Mouse (Mus musculus) spleen, adult 2 months (tissue): ENCODE measurements around the gene Kcnip2.

Source experiments
- CTCF ChIP-seq: fragments of 200-500 bp; IDR thresholded peaks from 2 replicates; pipeline ENCODE4 v1.5.1; 2011; ENCODE audit warnings: mild to moderate bottlenecking, inconsistent platforms; ENCODE audit not compliant: insufficient read depth, insufficient read length, insufficient replicate concordance; ENCODE audit errors: extremely low read depth
- POLR2A ChIP-seq: fragments of 200-500 bp; IDR thresholded peaks from 2 replicates; pipeline ENCODE4 v1.6.1; 2011; ENCODE audit warnings: low read depth, low read length, inconsistent platforms

DNA sequence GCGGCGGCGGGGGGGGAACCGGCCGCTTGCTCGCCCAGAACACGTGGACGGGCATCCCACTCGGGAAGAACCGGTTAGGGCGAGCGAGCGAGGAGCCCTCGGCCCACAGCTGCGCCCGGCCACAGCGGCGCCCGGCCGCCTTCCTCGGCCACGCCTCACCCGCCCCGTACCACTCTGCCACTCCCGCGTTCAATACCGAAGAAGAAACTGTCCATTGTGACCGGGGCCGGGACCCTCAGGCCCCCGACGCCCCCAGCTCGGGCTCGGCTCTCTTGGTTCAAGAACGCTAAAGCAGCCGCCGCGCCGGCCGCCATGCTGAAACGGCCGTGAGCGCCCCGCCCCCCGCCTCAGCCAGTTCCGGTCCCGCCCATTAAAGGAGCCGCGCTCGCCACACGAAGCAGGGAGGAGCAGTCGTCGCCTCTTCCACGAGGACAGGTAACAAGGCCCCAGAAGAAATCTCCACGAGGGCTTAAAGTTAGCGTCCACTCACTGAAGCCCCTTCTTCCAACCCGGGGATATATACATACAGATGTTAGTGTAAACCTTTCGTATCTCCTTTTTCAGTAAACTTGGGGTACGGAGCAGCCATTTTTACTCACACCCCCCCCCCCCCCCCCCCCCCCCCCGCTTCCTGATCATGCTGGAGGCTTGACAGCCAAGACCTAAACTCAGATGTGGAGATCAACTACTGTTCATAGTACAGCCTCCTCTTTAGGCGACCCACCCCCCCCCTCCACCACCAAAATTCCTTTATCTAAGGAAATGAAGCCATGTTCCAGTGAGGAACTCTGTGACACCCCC lies 66.4 kb downstream of the Kcnip2 start, which contains the start of gene Npm3:
- TF ChIP-seq POLR2A (no peak), CTCF (no peak)
